Mouse (Mus musculus) limb, embryonic 12.5 days (tissue): ENCODE results near the gene Dnajc25. TPM values are rescaled to one million over a fixed set of nuclear protein-coding genes. Genes with fewer than 3 reads are reported as not detected.
A peak's percentile ranks its signal among the peaks of the same experiment; 100 is the strongest.

Experiments used
- ATAC-seq: fragments of 200-750 bp; cut with Nextera tagmentation; 2 replicates; pipeline ENCODE4 v1.8.0; 2017; ENCODE audit warnings: low read depth, moderate TSS enrichment; ENCODE audit not compliant: insufficient number of reproducible peaks, insufficient read depth, low FRiP score, low TSS enrichment
- H3K27ac ChIP-seq: fragments of 300-500 bp; sonication (generic); 2 replicates; pipeline ENCODE4 v1.5.1; 2016; ENCODE audit warnings: mild to moderate bottlenecking, moderate library complexity
- H3K27me3 ChIP-seq: fragments of 300-500 bp; sonication (generic); 2 replicates; pipeline ENCODE4 v1.6.1; 2016; ENCODE audit warnings: mild to moderate bottlenecking, moderate library complexity
- H3K36me3 ChIP-seq: fragments of 300-500 bp; sonication (generic); 2 replicates; pipeline ENCODE4 v1.6.1; 2016; ENCODE audit warnings: mild to moderate bottlenecking, moderate library complexity
- H3K4me1 ChIP-seq: fragments of 300-500 bp; sonication (generic); replicated peaks from 2 replicates; pipeline ENCODE4 v1.6.1; 2016
- H3K4me2 ChIP-seq: fragments of 300-500 bp; sonication (generic); 2 replicates; pipeline ENCODE4 v1.6.1; 2016; ENCODE audit warnings: mild to moderate bottlenecking, moderate library complexity
- H3K4me3 ChIP-seq: fragments of 300-500 bp; sonication (generic); replicated peaks from 2 replicates; pipeline ENCODE4 v1.5.1; 2016; ENCODE audit warnings: mild to moderate bottlenecking
- H3K9ac ChIP-seq: fragments of 300-500 bp; sonication (generic); replicated peaks from 2 replicates; pipeline ENCODE4 v1.6.1; 2016; ENCODE audit warnings: mild to moderate bottlenecking, moderate library complexity
- H3K9me3 ChIP-seq: fragments of 300-500 bp; sonication (generic); 2 replicates; pipeline ENCODE4 v1.6.1; 2016; ENCODE audit warnings: mild to moderate bottlenecking, moderate library complexity
- WGBS: fragments of 180-500 bp; shearing (Covaris S2); methylation state at CpG from one replicate; pipeline ENCODE4 v1.1.7; 2016; 5-methylcytosine and 5-hydroxymethylcytosine counted together
- polyA plus RNA-seq: library from polyadenylated mRNA; unstranded; fragments of >200 nt; fragmentation: Nextera tagmentation; extraction: Ambion mirVana; gene quantifications from 2 replicates; pipeline ENCODE4 v1.2.1, GENCODE M21; 2016

The Dnajc25 gene
- polyA plus RNA-seq, 1 experiment from 2014 or later: 11.6 TPM

DNA sequence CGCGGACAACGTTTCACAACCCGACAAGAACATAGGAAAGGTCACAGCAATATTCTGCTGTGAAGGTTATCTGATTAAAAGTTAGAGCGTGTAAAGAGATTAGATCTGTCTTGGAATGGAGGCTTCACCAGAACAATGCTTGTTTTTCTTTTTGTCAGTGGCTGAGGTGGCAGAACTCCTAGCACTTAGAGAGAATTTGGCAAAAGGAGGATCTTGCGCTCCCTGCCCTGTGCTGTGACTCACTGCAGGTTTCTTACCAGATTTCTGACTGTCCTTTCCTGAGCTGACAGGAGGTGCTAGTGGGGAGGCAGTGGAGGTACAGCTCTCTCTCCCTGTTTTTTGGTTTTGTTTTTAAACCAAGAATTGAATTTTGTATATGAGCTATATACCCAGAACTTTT lies 12.2 kb downstream of the Dnajc25 start:
- no peak for ATAC-seq
- 91% methylated on average over 6 of the region's 6 CpGs for WGBS

DNA sequence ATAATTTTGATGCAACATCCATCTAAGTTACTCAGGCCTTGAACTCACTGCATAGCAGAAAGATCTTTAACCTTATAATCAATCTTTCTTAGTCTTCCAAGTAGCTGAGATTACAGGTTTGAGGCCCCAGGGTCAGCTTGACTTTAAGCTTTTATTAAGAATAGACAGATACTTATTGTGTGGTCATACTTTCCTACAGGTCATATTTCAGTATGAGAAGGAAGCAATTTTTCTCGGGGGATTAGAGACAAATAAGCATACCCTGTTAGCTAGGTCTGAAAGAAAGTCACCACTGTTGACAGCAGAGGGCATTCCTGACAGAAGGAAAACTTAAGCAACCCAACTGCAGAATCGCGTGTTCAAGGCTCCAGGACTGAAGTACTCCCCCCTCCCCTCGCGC lies 13.1 kb downstream of the Dnajc25 start:
- no peaks in the 10 kb centered on the region for H3K36me3 ChIP-seq
- H3K27ac ChIP-seq: no peak overlapping the region
- no peaks in the 10 kb centered on the region for H3K9me3 ChIP-seq
- H3K9ac ChIP-seq: no peak overlapping the region
- ATAC-seq: no peak
- peaks cover 32% of the 10 kb centered on the region for H3K4me1 ChIP-seq
- H3K4me2 ChIP-seq: no peak overlapping the region
- 74% methylated on average over 5 of the region's 5 CpGs for WGBS
- no peaks in the 10 kb centered on the region for H3K27me3 ChIP-seq
- H3K4me3 ChIP-seq: no peak overlapping the region

More for the DNA sequence above, 12.2 kb downstream of the Dnajc25 start:
- Histone ChIP-seq H3K27ac (no peak overlapping the region), H3K27me3 (no peaks in the 10 kb centered on the region), H3K36me3 (no peaks in the 10 kb centered on the region), H3K9me3 (no peaks in the 10 kb centered on the region), H3K4me2 (no peak overlapping the region), H3K9ac (no peak overlapping the region), H3K4me3 (no peak overlapping the region), H3K4me1 (peaks cover 36% of the 10 kb centered on the region)

DNA sequence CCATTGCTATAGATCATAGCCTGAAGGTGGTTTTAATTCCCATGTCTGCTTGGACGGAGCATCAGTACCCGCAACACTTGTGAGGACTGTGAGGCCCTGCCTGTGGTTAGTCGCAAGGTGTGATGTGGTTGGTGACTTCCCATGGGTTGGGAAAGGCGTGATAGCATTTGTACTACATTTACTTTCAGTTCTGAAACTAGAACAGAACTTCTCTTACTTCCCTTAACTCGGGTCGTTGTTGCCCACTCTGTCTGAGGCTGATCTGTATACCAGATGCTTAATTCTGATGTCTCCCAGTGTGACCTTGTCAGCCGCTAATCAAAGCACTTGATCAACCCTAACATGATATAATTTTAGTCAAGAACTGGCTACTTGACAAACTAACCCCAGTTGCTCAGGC lies 14.3 kb downstream of the Dnajc25 start:
- peaks cover 3% of the 10 kb centered on the region; the same call in 1 of the 2 replicates for H3K36me3 ChIP-seq
- no peak for ATAC-seq
- H3K9ac ChIP-seq: no peak overlapping the region
- no peak overlapping the region for H3K27ac ChIP-seq
- H3K4me2 ChIP-seq: no peak overlapping the region
- 85% methylated on average over 7 of the region's 7 CpGs for WGBS
- no peaks in the 10 kb centered on the region for H3K9me3 ChIP-seq
- H3K4me3 ChIP-seq: no peak overlapping the region
- H3K27me3 ChIP-seq: no peaks in the 10 kb centered on the region
- H3K4me1 ChIP-seq: peaks cover 27% of the 10 kb centered on the region

DNA sequence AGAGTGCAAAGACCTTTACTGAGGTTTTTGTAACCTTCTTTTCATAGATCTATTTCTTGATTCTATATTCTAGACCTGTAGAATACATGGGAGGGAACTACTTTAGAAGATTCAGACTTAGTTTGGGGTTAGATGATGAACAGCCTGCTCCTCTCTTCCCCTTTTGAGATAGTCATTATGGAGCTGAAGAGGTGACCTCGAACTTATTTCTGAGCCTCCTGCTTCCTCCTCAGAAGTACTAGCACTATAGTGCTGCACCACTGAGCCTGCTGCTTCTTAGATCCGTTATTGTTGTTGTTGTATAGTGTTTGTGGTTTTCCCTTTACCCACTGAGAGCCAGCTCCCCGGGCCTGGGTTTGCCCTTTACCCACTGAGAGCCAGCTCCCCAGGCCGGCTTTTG lies 14.8 kb downstream of the Dnajc25 start:
- H3K4me1 ChIP-seq: peaks cover 22% of the 10 kb centered on the region
- peaks cover 3% of the 10 kb centered on the region; the same call in 1 of the 2 replicates for H3K36me3 ChIP-seq
- H3K4me2 ChIP-seq: no peak overlapping the region
- no peak overlapping the region for H3K9ac ChIP-seq
- no peaks in the 10 kb centered on the region for H3K27me3 ChIP-seq
- no peaks in the 10 kb centered on the region for H3K9me3 ChIP-seq
- H3K4me3 ChIP-seq: no peak overlapping the region
- no peak for ATAC-seq
- 85% methylated on average over 4 of the region's 4 CpGs for WGBS
- H3K27ac ChIP-seq: no peak overlapping the region

DNA sequence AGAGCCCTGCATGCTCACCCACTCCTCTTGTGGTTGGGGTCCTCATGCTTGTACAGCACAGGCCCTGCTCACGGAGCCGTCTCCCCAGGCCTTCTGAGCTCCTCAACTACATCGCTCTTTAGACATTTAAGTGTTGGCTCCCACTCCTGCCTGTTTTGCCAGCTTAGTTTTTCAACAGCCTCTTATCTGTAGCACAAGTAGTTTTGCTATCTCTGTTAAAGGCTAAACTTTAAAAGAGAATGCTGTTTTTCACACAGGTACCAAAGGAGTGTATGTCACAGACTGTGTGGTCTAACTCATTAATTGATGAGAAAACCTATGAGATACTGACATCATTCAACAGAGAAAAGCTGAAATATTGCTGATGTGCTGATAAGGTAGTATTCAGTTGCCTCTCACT lies 16.6 kb downstream of the Dnajc25 start:
- Histone ChIP-seq H3K27ac (no peak overlapping the region), H3K36me3 (peaks cover 6% of the 10 kb centered on the region; the same call in 1 of the 2 replicates), H3K4me2 (no peak overlapping the region), H3K9ac (no peak overlapping the region), H3K4me3 (no peak overlapping the region), H3K4me1 (peaks cover 7% of the 10 kb centered on the region; the same call in 1 of the 2 replicates), H3K27me3 (no peaks in the 10 kb centered on the region), H3K9me3 (no peaks in the 10 kb centered on the region)
- 78% methylated on average over 3 of the region's 3 CpGs for WGBS
- ATAC-seq: no peak

DNA sequence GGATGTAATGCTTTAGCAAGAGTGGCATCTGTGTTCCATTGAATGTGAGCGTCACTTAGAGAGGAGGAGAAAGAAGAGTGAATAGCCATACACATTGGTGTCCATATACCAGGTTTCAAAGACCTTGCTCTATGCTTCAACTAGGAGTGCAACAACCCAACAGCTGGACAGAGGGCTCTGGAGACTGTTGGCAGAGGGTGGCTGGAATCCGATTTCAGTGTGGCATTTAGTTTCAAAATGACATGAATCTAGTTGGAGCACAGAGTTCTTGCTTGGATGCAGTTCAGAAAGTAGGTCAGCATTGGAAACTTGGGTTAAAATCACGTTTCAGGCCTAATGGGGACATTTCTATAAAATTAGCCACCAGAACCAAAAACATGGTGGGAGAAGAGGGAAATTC lies 20.3 kb downstream of the Dnajc25 start:
- no peak for ATAC-seq
- Histone ChIP-seq H3K9ac (no peak overlapping the region), H3K27ac (no peak overlapping the region), H3K4me1 (no peaks in the 10 kb centered on the region), H3K27me3 (no peaks in the 10 kb centered on the region), H3K9me3 (no peaks in the 10 kb centered on the region), H3K36me3 (peaks cover 29% of the 10 kb centered on the region), H3K4me2 (no peak overlapping the region), H3K4me3 (no peak overlapping the region)
- 82% methylated on average over 3 of the region's 3 CpGs for WGBS

DNA sequence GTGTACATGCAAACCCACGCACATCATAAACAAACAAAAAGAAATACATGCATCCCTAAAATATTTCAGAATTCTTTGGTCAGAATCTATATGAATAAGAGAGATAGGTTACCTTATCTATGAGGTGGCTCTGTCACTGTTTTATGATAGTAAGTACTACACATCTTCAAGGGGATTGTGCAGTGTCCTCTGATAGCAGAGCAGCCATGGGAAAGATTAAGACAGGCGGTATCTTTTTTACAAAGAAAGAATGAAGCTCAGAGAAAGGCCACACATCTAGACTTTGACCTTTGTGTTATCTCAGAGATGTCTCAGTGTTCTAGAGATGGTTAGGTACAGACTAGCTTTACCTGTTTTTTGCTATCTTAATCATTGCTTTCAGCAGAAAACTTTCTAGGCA lies 22.1 kb downstream of the Dnajc25 start:
- WGBS: 95% methylated on average over 2 of the region's 2 CpGs

DNA sequence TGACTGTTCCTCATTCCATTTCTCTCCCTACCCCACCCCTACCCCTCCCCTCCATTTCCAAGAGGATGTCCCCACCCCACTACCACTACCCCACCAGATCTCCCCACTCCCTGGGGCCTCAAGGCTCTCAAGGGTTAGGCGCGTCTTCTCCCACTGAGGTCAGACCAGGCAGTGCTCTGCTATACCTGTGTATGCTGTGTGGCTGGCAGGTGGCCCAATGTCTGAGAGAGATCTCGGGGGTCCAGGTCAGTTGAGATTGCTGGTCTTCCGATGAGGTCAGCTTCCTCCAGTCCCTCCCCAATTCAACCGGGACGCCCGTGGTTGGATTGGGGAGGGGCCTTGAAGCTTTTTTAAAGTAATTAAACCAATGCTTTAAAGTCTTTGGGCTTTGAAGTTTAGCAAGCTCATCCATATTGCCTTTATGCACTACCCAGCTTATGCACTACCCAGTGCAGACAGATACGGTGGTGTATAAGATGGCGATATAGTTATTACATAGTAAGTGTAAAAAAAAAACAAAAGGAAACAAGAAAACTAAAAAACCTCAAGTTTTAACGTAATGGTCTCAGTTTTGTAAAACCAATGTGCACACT lies 39.6 kb downstream of the Dnajc25 start:
- peak; percentile 43; the same call in 1 of the 2 replicates for ATAC-seq
- peak overlapping the region; percentile 67 for H3K4me2 ChIP-seq
- H3K9me3 ChIP-seq: peaks cover 7% of the 10 kb centered on the region; the same call in 1 of the 2 replicates
- H3K4me3 ChIP-seq: peak overlapping the region; percentile 83
- WGBS: 74% methylated on average over 10 of the region's 10 CpGs
- H3K27ac ChIP-seq: no peak overlapping the region
- H3K36me3 ChIP-seq: peaks cover 9% of the 10 kb centered on the region
- H3K27me3 ChIP-seq: no peaks in the 10 kb centered on the region
- no peak overlapping the region for H3K9ac ChIP-seq
- peaks cover 9% of the 10 kb centered on the region; the same call in 1 of the 2 replicates for H3K4me1 ChIP-seq

More for the DNA sequence above, 22.1 kb downstream of the Dnajc25 start:
- no peak overlapping the region for H3K27ac ChIP-seq
- H3K36me3 ChIP-seq: peaks cover 40% of the 10 kb centered on the region
- H3K27me3 ChIP-seq: no peaks in the 10 kb centered on the region
- H3K4me3 ChIP-seq: no peak overlapping the region
- H3K4me1 ChIP-seq: no peaks in the 10 kb centered on the region
- ATAC-seq: no peak
- no peaks in the 10 kb centered on the region for H3K9me3 ChIP-seq
- no peak overlapping the region for H3K4me2 ChIP-seq
- no peak overlapping the region for H3K9ac ChIP-seq

DNA sequence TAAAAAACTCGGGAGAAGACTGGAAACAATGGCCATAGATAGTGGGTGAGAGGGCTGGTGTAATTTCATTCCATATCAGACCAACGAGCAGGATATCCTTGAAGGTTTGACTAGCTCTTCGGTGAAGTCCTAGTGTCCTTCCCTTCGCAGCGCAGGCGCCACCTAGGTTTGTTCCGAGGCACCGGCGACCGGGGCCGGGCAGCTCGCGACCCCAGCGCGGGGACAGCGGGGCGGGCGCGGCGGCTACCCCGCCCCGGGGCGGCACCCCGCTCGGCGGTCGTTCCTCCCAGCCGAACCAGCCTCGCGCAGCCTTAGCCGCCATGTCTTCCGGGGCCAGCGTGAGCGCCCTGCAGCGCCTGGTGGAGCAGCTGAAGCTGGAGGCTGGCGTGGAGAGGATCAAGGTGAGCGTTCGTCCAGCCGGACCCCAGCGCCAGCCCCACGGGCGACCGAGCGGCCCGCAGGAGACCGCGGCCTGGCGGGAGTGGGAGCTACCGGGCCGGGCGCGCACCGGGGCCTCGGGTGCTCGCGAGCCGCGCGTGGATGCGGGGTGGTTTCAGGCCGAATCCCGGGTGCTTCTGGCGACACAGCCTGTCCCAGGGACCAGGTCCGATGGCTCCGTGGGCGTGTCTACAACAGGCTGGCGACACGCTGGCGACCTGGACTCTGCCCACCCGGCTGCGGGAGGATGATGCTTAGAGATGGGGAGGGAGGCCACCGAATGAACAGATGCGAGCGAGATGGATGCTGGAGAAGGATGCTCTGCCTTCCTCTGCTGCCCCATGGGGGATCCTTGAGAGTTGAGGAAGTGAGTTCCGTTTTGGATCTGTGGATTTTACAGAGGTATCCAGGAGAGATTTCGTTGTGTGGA lies 40.3 kb downstream of the Dnajc25 start, which contains the start of gene Gng10:
TSS of gene Gng10 (plus strand) at position 171 of the 868 bp plus-strand sequence.
- no peaks in the 10 kb centered on the region for H3K27me3 ChIP-seq
- peak within 1 kb of the TSS; percentile 67 for H3K4me2 ChIP-seq
- 10% methylated on average over 76 of the region's 76 CpGs for WGBS
- peaks cover 9% of the 10 kb centered on the region; the same call in 1 of the 2 replicates for H3K4me1 ChIP-seq
- peak within 1 kb of the TSS; percentile 82 for H3K27ac ChIP-seq
- ATAC-seq: peak; percentile 76
- peak within 1 kb of the TSS; percentile 83 for H3K4me3 ChIP-seq
- peaks cover 5% of the 10 kb centered on the region; the same call in 1 of the 2 replicates for H3K9me3 ChIP-seq
- peak within 1 kb of the TSS; percentile 84 for H3K9ac ChIP-seq
- H3K36me3 ChIP-seq: peaks cover 16% of the 10 kb centered on the region

DNA sequence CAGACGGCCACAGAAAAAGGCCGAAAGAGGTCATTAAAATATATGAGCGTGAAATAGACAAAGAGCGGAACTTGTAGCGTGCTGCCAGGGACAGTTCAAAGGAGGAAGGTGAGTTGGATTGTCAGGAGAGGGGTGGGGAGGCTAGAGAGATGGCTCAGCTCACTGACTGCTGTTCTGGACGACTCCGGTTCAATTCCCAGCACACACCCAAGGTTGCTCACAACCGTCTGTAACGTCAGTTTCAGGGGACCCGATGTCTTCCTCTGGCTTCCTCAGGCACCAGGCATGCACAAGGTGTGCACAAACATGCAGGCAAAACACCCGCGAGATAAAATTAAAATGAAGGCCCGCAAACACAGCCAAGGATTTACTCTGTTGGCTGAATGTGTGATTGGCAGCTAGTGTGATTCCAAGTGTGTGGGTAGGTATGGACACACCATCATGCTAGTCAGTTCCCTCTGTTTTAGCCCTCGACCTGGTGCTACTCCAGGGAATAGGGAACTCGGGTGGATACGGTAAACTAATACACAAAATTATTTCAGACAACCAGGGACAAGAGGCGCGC lies 41.0 kb downstream of the Dnajc25 start:
- Histone ChIP-seq H3K4me1 (peaks cover 9% of the 10 kb centered on the region; the same call in 1 of the 2 replicates), H3K4me3 (peak overlapping the region; percentile 83), H3K9me3 (peaks cover 5% of the 10 kb centered on the region; the same call in 1 of the 2 replicates), H3K4me2 (peak overlapping the region; percentile 67), H3K27ac (no peak overlapping the region), H3K36me3 (peaks cover 23% of the 10 kb centered on the region), H3K27me3 (no peaks in the 10 kb centered on the region), H3K9ac (peak overlapping the region; percentile 84)
- 58% methylated on average over 18 of the region's 18 CpGs for WGBS
- ATAC-seq: no peak
